Mouse (Mus musculus) lung, embryonic 15.5 days (tissue): ENCODE results near the gene Ilk. TPM values are rescaled to one million over a fixed set of nuclear protein-coding genes. Genes with fewer than 3 reads are reported as not detected.

Experiments
- polyA plus RNA-seq: library from polyadenylated mRNA; unstranded; fragments of >200 nt; fragmentation: Nextera tagmentation; extraction: Ambion mirVana; gene quantifications from 2 replicates; pipeline ENCODE4 v1.2.1, GENCODE M21; 2015

Ilk gene
- polyA plus RNA-seq, 1 experiment from 2014 or later: 394 TPM

Other genes starting within 250 kb of the Ilk start
- gene Smpd1, start 182.2 kb upstream of the Ilk start, polyA plus RNA-seq: 36.9 and 40.0 TPM in 2 replicates
- 43.6 and 47.8 TPM in 2 replicates for gene Apbb1, start 154.9 kb upstream of the Ilk start, polyA plus RNA-seq
- 1.1 and 2.4 TPM in 2 replicates for gene Hpx, start 136.5 kb upstream of the Ilk start, polyA plus RNA-seq
- 54.9 and 59.9 TPM in 2 replicates for gene Trim3, start 103.0 kb upstream of the Ilk start, polyA plus RNA-seq
- gene Timm10b, start 96.5 kb upstream of the Ilk start, polyA plus RNA-seq: 187 TPM in 2 replicates
- 77.3 and 79.1 TPM in 2 replicates for gene Arfip2, start 96.2 kb upstream of the Ilk start, polyA plus RNA-seq
- 33.8 and 34.3 TPM in 2 replicates for gene Gm45799, start 96.0 kb upstream of the Ilk start, polyA plus RNA-seq
- 1.1 TPM in 2 replicates for gene Dnhd1, start 85.8 kb upstream of the Ilk start, polyA plus RNA-seq
- gene Rrp8, start 793 bp downstream of the Ilk start, polyA plus RNA-seq: 39.6 and 41.4 TPM in 2 replicates
- 131 and 136 TPM in 2 replicates for gene Taf10, start 7.8 kb downstream of the Ilk start, polyA plus RNA-seq
- 73.4 and 78.8 TPM in 2 replicates for gene Tpp1, start 15.6 kb downstream of the Ilk start, polyA plus RNA-seq
- gene Dchs1, start 51.1 kb downstream of the Ilk start, polyA plus RNA-seq: 9.3 and 9.4 TPM in 2 replicates
- 340 and 374 TPM in 2 replicates for gene Mrpl17, start 74.5 kb downstream of the Ilk start, polyA plus RNA-seq
- 0.47 and 0.60 TPM in 2 replicates for gene Gm4070, start 217.4 kb downstream of the Ilk start, polyA plus RNA-seq